Comparison of ENCODE assay signal across 21 mouse cellular contexts in genomic region chr10:117026176-117026575, GRCm38 (mm10). TPM values are rescaled to one million over a fixed set of nuclear protein-coding genes. Genes with fewer than 3 reads are reported as not detected.
A peak's percentile ranks its signal among the peaks of the same experiment; 100 is the strongest.
DNase-seq lines count a peak whose midpoint lies in the region; ATAC-seq lines count a peak whose summit lies in the region.
"Had no signal": no experiment of that assay in that cellular context is flagged by ENCODE, and none has a peak within 500 bp of the region (broad histone marks: within the 10 kb centered on the region; RNA-seq: fewer than 3 reads in every experiment).

No protein-coding gene starts in this region.

- peak; percentile 59 for ATAC-seq in megakaryocyte progenitor cell, adult 5-6 weeks (replicated peaks; ENCODE audit: poor library complexity)
- ATAC-seq: forebrain, embryonic 13.5 days; forebrain, postnatal 0 days; intestine, embryonic 15.5 days had no signal

- peak; percentile 9 for DNase-seq in cerebellum, adult 9-10 months
- no peak for DNase-seq in cerebellum, postnatal 36 days
- DNase-seq in 416B (ENCODE audit: low read depth) (peak; percentile 28), R1 (ENCODE audit: low read depth, low spot score) (peak; percentile 78)
- no peak for DNase-seq in thymus, postnatal 25 days
- no peak for DNase-seq in adrenal gland, postnatal 36 days
- no peak for DNase-seq in urinary bladder, postnatal 10 days (ENCODE audit: low spot score)
- DNase-seq: adrenal gland, adult 2 months; adrenal gland, postnatal 25 days; cerebellum, adult 11 months; cerebellum, adult 8-10 months; forebrain, postnatal 0 days; gastrocnemius, postnatal 36 days; heart, adult 18-20 months; heart, postnatal 14 days had no signal

RNA-seq across cellular contexts. Expression of gene Lrrc10, which starts 19.0 kb away (rescaled TPM):
- not detected in 2 replicates for total RNA-seq in megakaryocyte progenitor cell, adult 5-6 weeks (2015)
- not detected in 2 replicates for total RNA-seq in megakaryocyte progenitor cell, adult 5-6 weeks (2017)
- not detected for total RNA-seq in adrenal gland, postnatal 36 days (2021)
- total RNA-seq: adrenal gland, adult 2 months; adrenal gland, postnatal 25 days; forebrain, postnatal 0 days; hematopoietic stem cell, adult 5-6 weeks had no signal

RNA-seq across cellular contexts. Expression of gene Cct2, which starts 37.4 kb away (rescaled TPM):
- total RNA-seq in megakaryocyte progenitor cell, adult 5-6 weeks (2015) = 627 and 662 TPM in 2 replicates
- total RNA-seq in megakaryocyte progenitor cell, adult 5-6 weeks (2017) = 516 and 565 TPM in 2 replicates
- 100 to 1,000 TPM; 254 to 257 TPM for total RNA-seq in adrenal gland, postnatal 36 days (2021)

RNA-seq across cellular contexts. Expression of gene Best3, which starts 40.1 kb away (rescaled TPM):
- total RNA-seq in megakaryocyte progenitor cell, adult 5-6 weeks (2015) = not detected in 2 replicates
- total RNA-seq in megakaryocyte progenitor cell, adult 5-6 weeks (2017) = not detected in 2 replicates
- under 1 TPM; 0.23 to 0.33 TPM for total RNA-seq in adrenal gland, postnatal 36 days (2021)
- total RNA-seq: forebrain, postnatal 0 days; hematopoietic stem cell, adult 5-6 weeks had no signal

RNA-seq across cellular contexts. Expression of gene Gm10271, which starts 53.8 kb away (rescaled TPM):
- total RNA-seq in megakaryocyte progenitor cell, adult 5-6 weeks (2015) = not detected in 2 replicates
- not detected in 2 replicates for total RNA-seq in megakaryocyte progenitor cell, adult 5-6 weeks (2017)
- total RNA-seq in adrenal gland, postnatal 36 days (2021) = not detected
- total RNA-seq: adrenal gland, adult 2 months; adrenal gland, postnatal 25 days; ES-E14; forebrain, postnatal 0 days; gastrocnemius, adult 8-10 months; gastrocnemius, postnatal 36 days; heart, adult 18-20 months; heart, postnatal 14 days; hematopoietic stem cell, adult 5-6 weeks had no signal

Comparison
In these comparisons a context has a peak if more than half of its experiments do, and no peak if none do; other contexts are left out.
1. DNase-seq: peak in cerebellum, adult 9-10 months (single experiment), 416B (single experiment) and R1 (single experiment); none in cerebellum, postnatal 36 days (0 of 2), thymus, postnatal 25 days (single experiment), adrenal gland, postnatal 36 days (0 of 2) and urinary bladder, postnatal 10 days (single experiment).